Mouse (Mus musculus) thymus, adult 2 months (tissue): ENCODE measurements around the gene Lpin1. TPM values are rescaled to one million over a fixed set of nuclear protein-coding genes. Genes with fewer than 3 reads are reported as not detected.

Experiments
- DNase-seq: peaks from one replicate; pipeline ENCODE4 v3.0.0; 2021
- H3K27ac ChIP-seq: fragments of 200-500 bp; 2 replicates; pipeline ENCODE4 v1.5.1; 2012; ENCODE audit warnings: low read length, control low read depth; ENCODE audit not compliant: control insufficient read depth, insufficient read depth
- H3K27me3 ChIP-seq: fragments of 200-500 bp; 2 replicates; pipeline ENCODE4 v1.6.1; 2012; ENCODE audit warnings: mild to moderate bottlenecking, low read length, moderate library complexity, mixed read lengths; ENCODE audit not compliant: control insufficient read depth, insufficient read depth
- H3K36me3 ChIP-seq: fragments of 200-500 bp; 2 replicates; pipeline ENCODE4 v1.6.1; 2012; ENCODE audit warnings: mild to moderate bottlenecking, low read length, moderate library complexity; ENCODE audit not compliant: control insufficient read depth, insufficient read depth
- H3K4me1 ChIP-seq: fragments of 200-500 bp; replicated peaks from 2 replicates; pipeline ENCODE4 v1.6.1; 2012; ENCODE audit warnings: low read length; ENCODE audit not compliant: control insufficient read depth, insufficient read depth
- H3K4me3 ChIP-seq: fragments of 200-500 bp; 2 replicates; pipeline ENCODE4 v1.5.1; 2012; ENCODE audit warnings: mild to moderate bottlenecking, low read length, control low read depth, moderate library complexity; ENCODE audit not compliant: control insufficient read depth, insufficient read depth
- CTCF ChIP-seq: fragments of 200-500 bp; IDR thresholded peaks from 2 replicates; pipeline ENCODE4 v1.5.1; 2012; ENCODE audit warnings: mild to moderate bottlenecking, control low read depth, low read length, moderate library complexity, borderline replicate concordance; ENCODE audit not compliant: control insufficient read depth, poor library complexity, insufficient read depth; ENCODE audit errors: extremely low read depth
- POLR2A ChIP-seq: fragments of 200-500 bp; IDR thresholded peaks from 2 replicates; pipeline ENCODE4 v1.6.1; 2012; ENCODE audit warnings: mild to moderate bottlenecking, low read length, control low read depth, moderate library complexity; ENCODE audit not compliant: control insufficient read depth, poor library complexity, insufficient read depth; ENCODE audit errors: extremely low read depth
- WGBS: fragments of 180-500 bp; shearing (Covaris S2); methylation state at CpG from one replicate; pipeline ENCODE4 v1.1.7; 2018; 5-methylcytosine and 5-hydroxymethylcytosine counted together
- polyA plus RNA-seq: library from polyadenylated mRNA; depleted of rRNA; stranded (reverse); fragments of >200 nt; gene quantifications from 2 replicates; pipeline ENCODE4 v1.2.3, GENCODE M21; 2012

Gene Lpin1
- polyA plus RNA-seq, 1 experiment: 24.3 TPM

- Histone ChIP-seq H3K27ac (no peak overlapping the region), H3K4me1 (no peaks in the 10 kb centered on the region), H3K36me3 (peaks cover 16% of the 10 kb centered on the region), H3K27me3 (no peaks in the 10 kb centered on the region), H3K4me3 (no peak overlapping the region)
- no peak for DNase-seq
- TF ChIP-seq POLR2A (no peak), CTCF (no peak)
- 96% methylated on average over 13 of the region's 13 CpGs for WGBS
These were observed 58.5 kb downstream of the Lpin1 start for GRCm38 (mm10) chr12:16552108-16552771.

GRCm38 (mm10) chr12:16550983-16551454 is 59.7 kb downstream of the Lpin1 start:
- DNase-seq: no peak
- Histone ChIP-seq H3K4me1 (no peaks in the 10 kb centered on the region), H3K36me3 (peaks cover 24% of the 10 kb centered on the region), H3K4me3 (no peak overlapping the region), H3K27ac (no peak overlapping the region), H3K27me3 (no peaks in the 10 kb centered on the region)
- 98% methylated on average over 12 of the region's 12 CpGs for WGBS
- TF ChIP-seq POLR2A: no peak
- no peak for TF ChIP-seq CTCF

- 97% methylated on average over 12 of the region's 12 CpGs for WGBS
- H3K27ac ChIP-seq: no peak overlapping the region
- no peaks in the 10 kb centered on the region for H3K27me3 ChIP-seq
- peaks cover 25% of the 10 kb centered on the region for H3K36me3 ChIP-seq
- no peak overlapping the region for H3K4me3 ChIP-seq
- H3K4me1 ChIP-seq: no peaks in the 10 kb centered on the region
- DNase-seq: no peak
- TF ChIP-seq POLR2A (no peak), CTCF (no peak)
These were observed 61.9 kb downstream of the Lpin1 start for GRCm38 (mm10) chr12:16548824-16549375.

- no peak overlapping the region for H3K27ac ChIP-seq
- no peaks in the 10 kb centered on the region for H3K4me1 ChIP-seq
- no peak overlapping the region for H3K4me3 ChIP-seq
- no peak for DNase-seq
- WGBS: 99% methylated on average over 5 of the region's 5 CpGs
- no peaks in the 10 kb centered on the region for H3K27me3 ChIP-seq
- no peak for TF ChIP-seq POLR2A
- no peak for TF ChIP-seq CTCF
- H3K36me3 ChIP-seq: peaks cover 14% of the 10 kb centered on the region
These were observed 69.2 kb downstream of the Lpin1 start for GRCm38 (mm10) chr12:16541606-16542005.

- 96% methylated on average over 8 of the region's 8 CpGs for WGBS
- no peaks in the 10 kb centered on the region for H3K4me1 ChIP-seq
- TF ChIP-seq CTCF (no peak), POLR2A (no peak)
- no peak overlapping the region for H3K27ac ChIP-seq
- H3K4me3 ChIP-seq: no peak overlapping the region
- H3K27me3 ChIP-seq: no peaks in the 10 kb centered on the region
- no peak for DNase-seq
- H3K36me3 ChIP-seq: peaks cover 8% of the 10 kb centered on the region
These were observed 70.1 kb downstream of the Lpin1 start for GRCm38 (mm10) chr12:16540712-16541111.

- Histone ChIP-seq H3K4me1 (no peaks in the 10 kb centered on the region), H3K27me3 (no peaks in the 10 kb centered on the region), H3K27ac (no peak overlapping the region), H3K36me3 (peaks cover 8% of the 10 kb centered on the region), H3K4me3 (no peak overlapping the region)
- DNase-seq: no peak
- WGBS: 60% methylated on average over 5 of the region's 5 CpGs
- TF ChIP-seq POLR2A (no peak), CTCF (no peak)
These were observed 70.7 kb downstream of the Lpin1 start for GRCm38 (mm10) chr12:16539965-16540661.
